Mouse (Mus musculus): ENCODE results near the gene Tubb1. TPM values are rescaled to one million over a fixed set of nuclear protein-coding genes. Genes with fewer than 3 reads are reported as not detected.

Tubb1 gene
- 0.96 and 3.2 TPM in 2 replicates for polyA plus RNA-seq (2014; fragmentation: Nextera tagmentation; extraction: Ambion mirVana)

GRCm38 (mm10) chr2:174450353-174450752 is at the start of gene Tubb1:
TSS of gene Tubb1 (plus strand) at chr2:174450695.
- no peak within 1 kb of the TSS for H3K4me3 ChIP-seq (ENCODE audit: low read length)
- WGBS, result 70% methylated on average over 4 of the region's 4 CpGs
- no peaks in the 10 kb centered on the region for H3K27me3 ChIP-seq (ENCODE audit: control insufficient read depth, insufficient read depth, low read length)
- no peak for ATAC-seq (ENCODE audit: low FRiP score, low TSS enrichment)
- H3K4me2 ChIP-seq (replicated peaks; ENCODE audit: low read depth, low read length), result no peak within 1 kb of the TSS
- no peaks in the 10 kb centered on the region for H3K36me3 ChIP-seq (ENCODE audit: control insufficient read depth, insufficient read depth, low read length)
- H3K4me1 ChIP-seq (ENCODE audit: control insufficient read depth, insufficient read depth, low read length), result 0 out of 2 replicates have a peak, but pooled peaks cover 6% of the 10 kb centered on the region
- H3K27ac ChIP-seq (ENCODE audit: low read depth, low read length), result no peak within 1 kb of the TSS
- no peaks in the 10 kb centered on the region for H3K9me3 ChIP-seq (ENCODE audit: control insufficient read depth, low read length)
- H3K9ac ChIP-seq (ENCODE audit: low read depth, low read length), result no peak within 1 kb of the TSS

- Histone ChIP-seq H3K4me1 (ENCODE audit: control insufficient read depth, insufficient read depth, low read length) (no peaks in the 10 kb centered on the region), H3K9me3 (ENCODE audit: control insufficient read depth, low read length) (no peaks in the 10 kb centered on the region), H3K9ac (ENCODE audit: low read depth, low read length) (no peak overlapping the region), H3K27ac (ENCODE audit: low read depth, low read length) (no peak overlapping the region), H3K36me3 (ENCODE audit: control insufficient read depth, insufficient read depth, low read length) (no peaks in the 10 kb centered on the region), H3K27me3 (ENCODE audit: control insufficient read depth, insufficient read depth, low read length) (no peaks in the 10 kb centered on the region), H3K4me3 (ENCODE audit: low read length) (no peak overlapping the region), H3K4me2 (replicated peaks; ENCODE audit: low read depth, low read length) (no peak overlapping the region)
- ATAC-seq (ENCODE audit: low FRiP score, low TSS enrichment), result peak; percentile 32; the same call in 1 of the 2 replicates
- WGBS, result 27% methylated on average over 2 of the region's 2 CpGs
These were observed 40.3 kb upstream of the Tubb1 start for GRCm38 (mm10) chr2:174410222-174410621.

GRCm38 (mm10) chr2:174413127-174413526 is 37.4 kb upstream of the Tubb1 start:
- no peak overlapping the region for H3K27ac ChIP-seq (ENCODE audit: low read depth, low read length)
- no peaks in the 10 kb centered on the region for H3K36me3 ChIP-seq (ENCODE audit: control insufficient read depth, insufficient read depth, low read length)
- no peaks in the 10 kb centered on the region for H3K9me3 ChIP-seq (ENCODE audit: control insufficient read depth, low read length)
- H3K4me2 ChIP-seq (replicated peaks; ENCODE audit: low read depth, low read length), result no peak overlapping the region
- no peak for ATAC-seq (ENCODE audit: low FRiP score, low TSS enrichment)
- H3K4me3 ChIP-seq (ENCODE audit: low read length), result no peak overlapping the region
- no peak overlapping the region for H3K9ac ChIP-seq (ENCODE audit: low read depth, low read length)
- 73% methylated on average over 7 of the region's 7 CpGs for WGBS
- H3K4me1 ChIP-seq (ENCODE audit: control insufficient read depth, insufficient read depth, low read length), result peaks cover 6% of the 10 kb centered on the region
- no peaks in the 10 kb centered on the region for H3K27me3 ChIP-seq (ENCODE audit: control insufficient read depth, insufficient read depth, low read length)

- H3K36me3 ChIP-seq (ENCODE audit: control insufficient read depth, insufficient read depth, low read length), result peaks cover 4% of the 10 kb centered on the region; the same call in 1 of the 2 replicates
- H3K27me3 ChIP-seq (ENCODE audit: control insufficient read depth, insufficient read depth, low read length), result no peaks in the 10 kb centered on the region
- no peaks in the 10 kb centered on the region for H3K9me3 ChIP-seq (ENCODE audit: control insufficient read depth, low read length)
- ATAC-seq (ENCODE audit: low FRiP score, low TSS enrichment), result no peak; the same call in none of the 2 replicates
- WGBS, result 48% methylated on average over 15 of the region's 18 CpGs
- peak overlapping the region; percentile 73 for H3K4me3 ChIP-seq (ENCODE audit: low read length)
- H3K9ac ChIP-seq (ENCODE audit: low read depth, low read length), result no peak overlapping the region
- H3K4me1 ChIP-seq (ENCODE audit: control insufficient read depth, insufficient read depth, low read length), result peaks cover 6% of the 10 kb centered on the region
- H3K4me2 ChIP-seq (replicated peaks; ENCODE audit: low read depth, low read length), result no peak overlapping the region
- no peak overlapping the region for H3K27ac ChIP-seq (ENCODE audit: low read depth, low read length)
These were observed 35.3 kb upstream of the Tubb1 start for GRCm38 (mm10) chr2:174415001-174415730.

- peaks cover 6% of the 10 kb centered on the region for H3K4me1 ChIP-seq (ENCODE audit: control insufficient read depth, insufficient read depth, low read length)
- H3K9ac ChIP-seq (ENCODE audit: low read depth, low read length), result peak within 1 kb of the TSS; percentile 80
- peak within 1 kb of the TSS; percentile 24; the same call in 1 of the 2 replicates for H3K27ac ChIP-seq (ENCODE audit: low read depth, low read length)
- peaks cover 8% of the 10 kb centered on the region for H3K36me3 ChIP-seq (ENCODE audit: control insufficient read depth, insufficient read depth, low read length)
- peak within 1 kb of the TSS; percentile 74 for H3K4me2 ChIP-seq (replicated peaks; ENCODE audit: low read depth, low read length)
- 1% methylated on average over 40 of the region's 40 CpGs for WGBS
- H3K4me3 ChIP-seq (ENCODE audit: low read length), result peak within 1 kb of the TSS; percentile 73
- H3K9me3 ChIP-seq (ENCODE audit: control insufficient read depth, low read length), result no peaks in the 10 kb centered on the region
- no peaks in the 10 kb centered on the region for H3K27me3 ChIP-seq (ENCODE audit: control insufficient read depth, insufficient read depth, low read length)
- ATAC-seq (ENCODE audit: low FRiP score, low TSS enrichment), result peak; percentile 96
These were observed 34.7 kb upstream of the Tubb1 start, which contains the start of gene Nelfcd for GRCm38 (mm10) chr2:174415731-174416310. TSS of gene Nelfcd (plus strand) at chr2:174415804.

DNA sequence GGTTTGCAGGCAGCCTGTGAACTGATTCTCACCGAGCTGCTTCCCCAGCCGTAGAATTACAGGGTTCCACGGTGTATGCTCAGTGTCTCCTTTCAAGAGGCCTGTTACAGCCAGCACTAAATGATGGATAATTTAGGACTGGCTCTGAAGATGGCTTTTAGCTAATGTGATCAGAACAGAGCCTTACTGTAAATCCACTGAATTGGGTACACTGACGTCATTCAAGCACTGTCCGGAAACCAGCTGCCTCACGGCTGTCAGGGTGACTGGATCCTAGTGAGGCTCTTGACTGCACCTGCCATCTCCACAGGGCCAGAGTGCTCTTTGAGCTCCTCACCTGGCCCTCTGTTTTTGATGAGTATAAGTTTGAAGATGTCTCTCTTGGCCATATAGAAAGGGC is 29.4 kb upstream of the Tubb1 start:
- peaks cover 60% of the 10 kb centered on the region for H3K36me3 ChIP-seq (ENCODE audit: control insufficient read depth, insufficient read depth, low read length)
- peaks cover 6% of the 10 kb centered on the region for H3K4me1 ChIP-seq (ENCODE audit: control insufficient read depth, insufficient read depth, low read length)
- no peak overlapping the region for H3K27ac ChIP-seq (ENCODE audit: low read depth, low read length)
- 88% methylated on average over 6 of the region's 6 CpGs for WGBS
- no peak for ATAC-seq (ENCODE audit: low FRiP score, low TSS enrichment)
- H3K9me3 ChIP-seq (ENCODE audit: control insufficient read depth, low read length), result no peaks in the 10 kb centered on the region
- H3K27me3 ChIP-seq (ENCODE audit: control insufficient read depth, insufficient read depth, low read length), result no peaks in the 10 kb centered on the region
- H3K4me3 ChIP-seq (ENCODE audit: low read length), result no peak overlapping the region
- no peak overlapping the region for H3K4me2 ChIP-seq (replicated peaks; ENCODE audit: low read depth, low read length)
- H3K9ac ChIP-seq (ENCODE audit: low read depth, low read length), result no peak overlapping the region

DNA sequence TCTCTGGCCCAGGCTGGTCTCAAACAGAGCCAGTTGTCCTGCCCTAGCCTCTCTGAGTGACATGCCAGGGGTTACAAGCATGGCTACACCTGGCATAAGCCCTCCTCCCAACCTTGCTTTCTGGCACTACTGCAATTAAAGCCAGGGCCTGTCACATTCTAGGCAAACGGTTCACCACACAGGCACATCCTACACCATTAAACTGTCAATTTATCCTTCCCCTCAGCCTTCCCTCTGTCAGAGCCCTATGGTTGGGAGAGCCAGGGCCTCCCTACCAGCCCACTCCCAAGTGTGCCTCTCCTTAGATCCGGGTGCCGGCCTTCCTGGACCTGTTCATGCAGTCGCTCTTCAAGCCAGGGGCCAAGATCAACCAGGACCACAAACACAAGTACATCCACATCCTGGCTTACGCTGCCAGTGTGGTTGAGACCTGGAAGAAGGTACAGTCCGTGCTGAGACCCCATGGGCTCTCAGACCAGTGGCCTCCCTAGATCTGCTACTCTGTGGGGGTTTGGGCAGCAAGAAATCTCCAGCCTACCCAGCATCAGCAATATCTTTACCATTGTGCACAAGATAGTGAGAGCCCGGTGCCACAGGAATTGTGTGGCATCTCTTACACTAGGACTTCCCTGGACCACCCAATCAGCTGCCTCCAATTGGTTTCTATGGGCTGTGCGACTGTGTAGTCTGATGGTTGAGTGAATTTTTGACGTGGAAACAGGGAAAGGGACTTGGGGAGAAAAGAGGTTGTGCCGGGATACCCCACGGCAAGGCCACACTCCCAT is 26.0 kb upstream of the Tubb1 start:
- no peak overlapping the region for H3K9ac ChIP-seq (ENCODE audit: low read depth, low read length)
- WGBS, result 74% methylated on average over 11 of the region's 11 CpGs
- H3K9me3 ChIP-seq (ENCODE audit: control insufficient read depth, low read length), result no peaks in the 10 kb centered on the region
- no peak overlapping the region for H3K4me2 ChIP-seq (replicated peaks; ENCODE audit: low read depth, low read length)
- no peaks in the 10 kb centered on the region for H3K27me3 ChIP-seq (ENCODE audit: control insufficient read depth, insufficient read depth, low read length)
- no peak overlapping the region for H3K4me3 ChIP-seq (ENCODE audit: low read length)
- H3K4me1 ChIP-seq (ENCODE audit: control insufficient read depth, insufficient read depth, low read length), result no peaks in the 10 kb centered on the region
- no peak overlapping the region for H3K27ac ChIP-seq (ENCODE audit: low read depth, low read length)
- peak; percentile 69 for ATAC-seq (ENCODE audit: low FRiP score, low TSS enrichment)
- peaks cover 91% of the 10 kb centered on the region for H3K36me3 ChIP-seq (ENCODE audit: control insufficient read depth, insufficient read depth, low read length)

- H3K27me3 ChIP-seq (ENCODE audit: control insufficient read depth, insufficient read depth, low read length), result no peaks in the 10 kb centered on the region
- no peak overlapping the region for H3K4me2 ChIP-seq (replicated peaks; ENCODE audit: low read depth, low read length)
- H3K36me3 ChIP-seq (ENCODE audit: control insufficient read depth, insufficient read depth, low read length), result peaks cover 74% of the 10 kb centered on the region
- no peak for ATAC-seq (ENCODE audit: low FRiP score, low TSS enrichment)
- H3K9me3 ChIP-seq (ENCODE audit: control insufficient read depth, low read length), result no peaks in the 10 kb centered on the region
- H3K4me3 ChIP-seq (ENCODE audit: low read length), result no peak overlapping the region
- 87% methylated on average over 12 of the region's 12 CpGs for WGBS
- H3K4me1 ChIP-seq (ENCODE audit: control insufficient read depth, insufficient read depth, low read length), result no peaks in the 10 kb centered on the region
- H3K27ac ChIP-seq (ENCODE audit: low read depth, low read length), result no peak overlapping the region
- H3K9ac ChIP-seq (ENCODE audit: low read depth, low read length), result no peak overlapping the region
These were observed 23.6 kb upstream of the Tubb1 start for GRCm38 (mm10) chr2:174426856-174427255.
